Mouse (Mus musculus) hematopoietic multipotent progenitor cell, adult 10-12 weeks (in vitro differentiated cells): ENCODE measurements around the gene Rfc1. TPM values are rescaled to one million over a fixed set of nuclear protein-coding genes. Genes with fewer than 3 reads are reported as not detected.

ENCODE experiments used
- polyA plus RNA-seq: library from polyadenylated mRNA; stranded (reverse); fragments of >175 nt; gene quantifications from 2 replicates; pipeline ENCODE4 v1.2.3, GENCODE M21; 2012; ENCODE audit warnings: low replicate concordance

Gene Rfc1
- 1.6 and 13.4 TPM in 2 replicates for polyA plus RNA-seq

GRCm38 (mm10) chr5:65335298-65336074, at the start of gene Rfc1:
Gene Rfc1, minus strand, starts transcription at chr5:65335670.

GRCm38 (mm10) chr5:65348168-65348567, 12.7 kb upstream of the Rfc1 start, which contains the start of gene Klb:
Gene Klb, plus strand, starts transcription at chr5:65348314.

Other genes with a start within 250 kb of the Rfc1 start
- gene Tmem156, start 243.5 kb downstream of the Rfc1 start, polyA plus RNA-seq = 2.5 and 3.3 TPM in 2 replicates
- 10.5 and 24.0 TPM in 2 replicates for gene Klhl5, start 228.1 kb downstream of the Rfc1 start, polyA plus RNA-seq
- 0.20 and 1.3 TPM in 2 replicates for gene Wdr19, start 136.0 kb downstream of the Rfc1 start, polyA plus RNA-seq
- not detected in 2 replicates for gene Klb, start 12.6 kb upstream of the Rfc1 start, polyA plus RNA-seq
- gene Rpl9, start 55.8 kb upstream of the Rfc1 start, polyA plus RNA-seq = 34.9 and 96.1 TPM in 2 replicates
- 1.8 and 5.0 TPM in 2 replicates for gene Lias, start 55.8 kb upstream of the Rfc1 start, polyA plus RNA-seq
- gene Ugdh, start 100.3 kb upstream of the Rfc1 start, polyA plus RNA-seq = 3.7 and 5.6 TPM in 2 replicates
- gene Gm43552, start 157.2 kb upstream of the Rfc1 start, polyA plus RNA-seq = 83.4 and 256 TPM in 2 replicates
- gene Smim14, start 201.5 kb upstream of the Rfc1 start, polyA plus RNA-seq = 51.7 and 181 TPM in 2 replicates
- 45.0 and 57.3 TPM in 2 replicates for gene Ube2k, start 201.6 kb upstream of the Rfc1 start, polyA plus RNA-seq